Mouse (Mus musculus): ENCODE measurements around the gene Slc30a3. TPM values are rescaled to one million over a fixed set of nuclear protein-coding genes. Genes with fewer than 3 reads are reported as not detected.

The Slc30a3 gene
- 5.7 and 11.3 TPM in 2 replicates for polyA plus RNA-seq (2012; rRNA removed)

DNA sequence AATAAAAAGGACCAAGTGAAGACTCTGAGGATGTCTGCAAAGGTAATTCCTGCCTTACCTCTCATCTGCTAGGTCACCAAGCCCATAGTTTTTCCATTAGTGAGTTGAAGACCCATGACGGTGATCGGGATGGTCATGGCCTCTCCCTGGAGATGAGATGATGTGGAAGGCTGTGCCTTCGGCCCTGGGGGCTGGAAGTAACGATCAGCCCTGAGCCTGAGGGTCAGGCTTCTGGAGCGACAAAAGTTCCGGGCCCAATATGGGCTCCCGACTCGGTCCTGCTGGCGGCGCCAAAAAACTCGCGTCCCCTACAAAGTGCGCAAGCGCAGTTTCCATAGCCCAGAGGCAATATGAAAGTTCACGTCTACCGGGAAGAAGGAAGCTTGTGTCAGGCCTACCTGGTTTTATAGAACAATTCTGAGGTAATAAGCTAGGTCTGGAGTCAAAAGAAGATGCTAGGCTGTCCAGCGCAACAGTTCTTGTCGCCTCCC is at the start of gene Slc30a3:
Slc30a3 (minus strand) TSS at position 238 of the 491 bp plus-strand sequence.
- DNase-seq (ENCODE audit: low read depth): no peak

DNA sequence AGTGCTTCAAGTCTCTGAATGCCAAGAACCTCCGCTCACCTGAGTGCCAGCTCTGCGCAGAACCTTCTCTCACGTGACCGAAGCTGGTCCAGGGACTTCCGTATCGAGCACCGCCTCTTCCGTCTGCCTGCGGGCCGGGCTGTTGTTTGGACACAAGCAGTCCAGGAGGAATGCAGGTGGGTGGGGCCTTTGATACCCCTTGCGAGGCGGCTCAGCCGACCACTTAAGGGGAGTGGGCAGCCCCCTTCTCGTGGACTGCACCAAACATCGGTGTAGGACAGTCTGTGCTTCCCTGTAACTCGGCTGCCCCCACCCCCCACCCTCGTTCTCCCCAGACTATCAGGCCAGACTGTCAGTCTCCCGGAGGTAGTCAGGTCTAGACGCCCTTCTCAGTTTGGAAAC is 46.1 kb upstream of the Slc30a3 start, which contains the start of gene Mpv17:
Mpv17 (minus strand) TSS at position 100 of the 402 bp plus-strand sequence.
- peak; percentile 75 for DNase-seq (ENCODE audit: low read depth)

DNA sequence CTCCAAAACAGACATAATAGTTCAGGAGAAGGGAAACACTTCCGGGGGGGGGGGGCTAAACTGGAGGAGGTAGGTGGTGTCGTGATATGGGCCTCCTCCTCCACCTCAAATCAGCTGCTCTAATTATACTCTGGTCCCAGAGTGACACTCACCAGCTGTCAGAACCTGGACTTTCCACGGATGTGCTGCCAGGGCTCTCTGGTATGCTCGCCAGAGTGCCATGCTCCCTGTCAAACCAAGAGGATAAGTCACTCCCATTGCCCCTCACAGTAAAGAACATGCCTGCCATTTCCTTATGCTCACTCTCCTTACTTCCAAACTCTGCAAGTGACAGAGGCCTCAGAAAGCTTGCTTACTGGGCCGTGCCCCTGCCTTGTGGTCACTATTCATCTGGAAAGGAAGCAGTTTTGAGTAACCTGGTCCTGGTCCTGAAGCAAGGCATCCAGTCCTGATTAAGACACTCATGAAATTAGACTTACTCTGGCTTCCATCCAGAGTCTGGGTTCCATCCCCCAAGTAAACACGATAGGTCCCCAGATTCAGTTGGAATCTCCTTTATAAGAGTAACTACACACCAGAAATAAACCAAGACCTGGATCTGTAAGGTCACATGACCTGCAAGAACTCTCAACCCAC is 45.6 kb upstream of the Slc30a3 start:
- no peak for DNase-seq (ENCODE audit: low read depth)

DNA sequence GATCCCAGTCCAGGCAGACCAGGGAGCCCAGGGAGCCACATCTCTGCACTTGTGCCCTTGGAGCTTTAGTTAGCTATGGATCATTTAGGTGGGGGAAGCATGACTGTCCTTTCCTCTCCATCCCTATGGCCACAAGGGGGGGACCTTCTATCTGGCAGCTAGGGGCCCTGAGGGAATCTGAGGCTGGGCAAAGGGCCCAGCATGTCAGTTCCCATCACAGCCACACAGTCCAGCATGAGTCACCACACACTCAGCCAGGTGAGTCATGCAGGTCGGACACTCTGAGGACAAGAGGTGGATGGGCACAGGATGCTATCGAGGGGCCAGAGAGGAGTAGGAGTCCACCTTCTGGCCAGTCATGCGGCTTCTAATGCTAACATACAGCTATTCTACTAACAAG is 43.7 kb upstream of the Slc30a3 start:
- no peak for DNase-seq (ENCODE audit: low read depth)

DNA sequence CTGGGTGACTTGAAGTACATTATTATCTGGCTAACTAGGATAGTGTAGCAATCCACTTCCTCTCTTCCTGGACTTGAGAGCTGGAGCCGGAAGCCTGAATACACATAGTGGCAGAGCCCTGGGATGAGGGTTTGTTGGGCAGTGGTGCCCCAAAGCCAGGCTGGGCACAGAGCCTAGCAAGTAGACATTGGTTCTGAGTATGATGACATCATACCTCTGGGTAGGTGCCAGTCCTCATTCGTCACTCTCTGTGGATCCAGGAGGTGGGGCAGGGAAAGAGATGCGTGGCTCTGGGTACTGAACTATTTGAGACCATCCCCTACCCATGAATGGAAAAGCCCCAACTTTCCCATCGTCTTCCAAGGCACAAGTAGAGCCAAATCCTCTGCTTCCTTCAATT is 41.7 kb upstream of the Slc30a3 start:
- DNase-seq (ENCODE audit: low read depth): no peak

DNA sequence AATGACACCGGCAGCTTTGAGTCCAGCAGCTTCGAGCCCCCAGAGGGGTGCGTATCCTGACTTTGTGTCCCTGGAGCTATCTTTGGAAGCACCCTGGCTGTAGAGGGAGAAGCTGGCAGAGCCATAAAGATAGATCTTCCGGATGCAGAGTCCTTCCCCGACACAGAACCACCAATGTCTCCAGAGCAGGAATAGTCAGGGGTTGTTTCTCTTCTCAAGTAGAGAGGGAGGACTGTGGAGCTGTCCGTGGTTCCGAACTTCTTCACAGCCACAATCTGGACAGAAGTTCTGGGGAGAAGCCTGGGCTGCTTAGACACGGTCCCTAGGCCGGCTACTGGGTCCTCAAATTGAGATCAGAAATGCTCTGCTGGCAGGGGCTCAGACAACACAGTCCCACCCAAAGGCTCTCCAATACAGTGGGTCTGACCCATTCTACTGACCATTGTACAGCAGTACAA is 31.0 kb upstream of the Slc30a3 start:
- no peak for DNase-seq (ENCODE audit: low read depth)

DNA sequence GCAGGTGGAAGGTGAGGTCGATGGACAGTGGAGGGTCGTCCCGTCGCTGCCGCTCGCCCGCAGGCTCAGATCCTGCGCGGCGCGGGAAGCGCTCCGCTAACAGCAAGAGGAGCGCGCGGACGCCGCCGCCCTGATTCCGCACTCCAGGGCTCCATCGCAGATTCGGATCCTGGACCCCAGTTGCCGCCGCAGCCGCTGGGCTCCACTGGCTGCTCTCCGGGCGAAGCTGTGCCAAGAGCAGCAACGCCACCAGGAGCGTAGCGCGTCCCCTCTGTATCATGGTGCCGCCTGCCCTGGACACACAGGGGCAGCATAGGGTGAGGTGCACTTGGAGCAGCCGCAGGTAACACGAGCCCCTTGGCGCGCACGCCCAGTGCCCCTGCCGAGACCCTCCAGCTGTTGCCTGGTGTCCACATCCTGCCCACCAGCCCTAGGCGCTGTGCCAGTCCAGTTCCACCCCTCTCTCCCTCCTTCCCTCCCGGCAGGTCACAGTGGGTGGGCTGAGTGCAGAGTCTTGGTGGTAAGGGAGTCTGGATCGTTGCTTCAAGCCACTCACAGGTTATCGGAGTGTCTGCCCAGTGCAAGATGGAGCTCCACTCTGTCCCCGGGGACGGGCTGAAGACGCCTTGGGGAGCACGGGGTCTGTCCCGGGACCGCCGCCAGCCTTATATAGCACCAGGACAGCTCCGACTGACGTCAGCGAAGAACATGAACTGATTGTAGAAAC is 30.4 kb upstream of the Slc30a3 start, which contains the start of gene Ucn:
Ucn (minus strand) TSS at position 589 of the 727 bp plus-strand sequence.
- DNase-seq (ENCODE audit: low read depth): no peak

DNA sequence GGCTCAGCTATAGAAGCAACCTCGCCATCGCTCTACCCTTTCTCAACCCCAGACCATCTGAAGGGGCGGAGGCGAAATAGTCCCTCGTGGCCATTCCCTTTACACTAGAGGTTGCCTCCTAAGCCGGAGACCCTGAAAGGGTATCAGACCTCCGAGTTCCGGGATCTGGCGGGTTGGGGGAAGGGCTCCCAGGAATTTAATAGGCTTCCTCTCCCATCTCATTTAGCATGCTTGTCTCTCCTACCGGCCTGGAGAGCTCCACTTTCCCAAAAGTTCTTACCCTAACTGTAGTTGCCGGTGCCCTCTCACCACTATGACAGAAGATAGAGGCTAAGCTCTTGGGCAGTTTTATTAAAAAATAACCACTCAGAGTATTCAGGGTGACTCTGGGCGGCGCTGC is 29.6 kb upstream of the Slc30a3 start:
- no peak for DNase-seq (ENCODE audit: low read depth)

DNA sequence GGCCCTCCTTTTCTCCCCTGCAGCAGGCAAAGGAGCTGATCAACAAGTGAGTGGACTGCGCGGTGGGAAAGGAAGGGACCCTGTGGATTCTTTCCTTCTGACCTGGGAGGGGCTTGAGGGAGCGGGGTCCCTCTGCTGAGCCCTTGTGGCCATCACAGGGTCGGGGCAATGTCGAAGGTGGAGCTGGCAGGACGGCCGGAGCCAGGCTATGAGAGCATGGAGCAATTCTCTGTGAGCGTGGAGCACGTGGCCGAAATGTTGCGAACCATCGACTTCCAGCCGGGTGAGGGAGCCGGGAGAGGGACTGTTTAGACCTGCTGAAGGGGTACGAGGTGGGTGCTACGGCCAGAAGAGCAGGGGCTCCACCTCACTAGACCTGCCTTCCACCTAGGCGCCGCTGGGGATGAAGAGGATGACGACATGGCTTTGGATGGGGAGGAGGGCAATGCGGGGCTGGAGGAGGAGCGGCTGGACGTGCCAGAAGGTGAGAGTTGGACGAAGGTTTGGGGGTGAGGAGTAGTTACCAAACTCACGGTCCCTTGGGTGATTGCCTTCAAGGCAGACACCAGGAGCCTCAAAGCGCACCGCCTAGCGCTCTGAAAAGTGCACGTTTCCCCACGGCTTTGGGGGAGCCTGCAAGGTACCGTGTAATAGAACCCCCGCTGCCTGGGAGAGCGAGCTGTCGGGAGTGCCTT is 28.8 kb upstream of the Slc30a3 start:
- no peak for DNase-seq (ENCODE audit: low read depth)

DNA sequence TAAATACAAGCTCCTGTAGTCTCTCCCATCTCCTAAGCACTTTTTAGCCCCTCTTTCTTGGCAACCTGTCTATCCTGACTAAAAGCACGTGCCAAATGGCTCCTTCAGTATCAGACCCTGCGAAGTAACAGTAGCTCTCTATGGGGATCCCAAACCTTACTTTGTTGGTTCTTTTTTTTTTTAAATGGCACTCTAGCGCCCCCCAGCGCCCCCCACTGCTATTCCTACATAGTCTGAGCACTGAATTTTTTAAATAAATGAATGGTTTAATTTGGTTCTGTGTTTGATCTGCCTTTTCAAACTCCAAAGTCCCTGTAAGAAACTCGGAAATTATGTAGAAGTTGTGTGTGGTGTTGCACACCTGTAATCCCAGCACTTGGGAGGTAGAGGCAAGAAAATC is 18.0 kb upstream of the Slc30a3 start:
- no peak for DNase-seq (ENCODE audit: low read depth)

DNA sequence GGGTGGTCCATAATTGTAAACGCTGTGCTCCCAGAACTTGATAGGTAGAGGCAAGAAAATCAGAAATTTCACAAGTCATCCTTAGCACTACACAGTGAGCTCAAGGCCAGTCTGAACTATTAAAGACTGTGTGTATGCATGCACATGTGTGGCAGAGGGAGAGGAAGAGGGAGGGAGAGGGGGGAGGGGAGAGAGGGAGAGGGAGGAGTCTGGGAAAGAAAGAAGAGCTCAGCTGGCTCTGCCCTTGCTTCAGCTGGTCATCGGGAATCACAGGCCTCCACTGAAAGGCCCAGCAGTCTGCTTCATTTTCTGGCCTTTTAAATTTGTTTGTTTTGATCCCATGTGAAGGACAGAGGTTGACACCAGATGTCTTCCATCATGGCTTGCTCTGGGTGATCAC is 15.4 kb upstream of the Slc30a3 start:
- no peak for DNase-seq (ENCODE audit: low read depth)

DNA sequence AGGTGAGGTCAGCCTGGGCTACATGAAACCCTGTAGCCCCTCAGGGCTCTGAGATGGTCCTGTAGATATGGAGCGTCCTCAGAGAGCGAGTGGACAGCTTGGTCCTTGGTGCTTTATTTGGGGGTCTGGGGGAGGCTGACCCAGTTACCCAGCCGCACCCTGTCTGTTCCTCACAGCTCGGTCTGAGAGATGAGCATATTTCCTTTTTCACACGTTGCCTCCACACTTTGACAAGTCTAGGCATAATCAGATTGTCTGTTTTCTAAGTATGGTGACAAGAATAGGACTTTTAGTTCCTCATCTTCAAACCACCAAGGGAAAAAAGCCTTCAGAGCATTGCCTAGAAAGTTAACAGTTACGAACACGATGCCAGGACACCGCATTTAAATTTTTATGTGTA is 13.1 kb upstream of the Slc30a3 start:
- no peak for DNase-seq (ENCODE audit: low read depth)

DNA sequence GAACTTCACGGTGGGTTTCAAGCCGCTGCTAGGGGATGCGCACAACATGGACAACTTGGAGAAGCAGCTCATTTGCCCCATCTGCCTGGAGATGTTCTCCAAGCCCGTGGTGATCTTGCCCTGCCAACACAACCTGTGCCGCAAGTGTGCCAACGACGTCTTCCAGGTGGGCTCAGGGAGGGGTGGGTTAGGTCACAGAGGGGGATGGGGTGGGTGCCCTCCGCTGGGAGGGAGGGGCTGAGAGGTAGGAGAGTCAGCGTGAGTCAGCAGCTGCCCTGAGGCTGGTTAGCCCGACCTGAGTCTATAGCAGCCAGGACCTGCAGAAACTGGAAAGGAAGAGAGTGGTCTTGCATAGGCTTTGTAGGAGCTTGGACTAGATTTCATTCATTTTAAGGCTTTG is 8.9 kb upstream of the Slc30a3 start:
- no peak for DNase-seq (ENCODE audit: low read depth)

DNA sequence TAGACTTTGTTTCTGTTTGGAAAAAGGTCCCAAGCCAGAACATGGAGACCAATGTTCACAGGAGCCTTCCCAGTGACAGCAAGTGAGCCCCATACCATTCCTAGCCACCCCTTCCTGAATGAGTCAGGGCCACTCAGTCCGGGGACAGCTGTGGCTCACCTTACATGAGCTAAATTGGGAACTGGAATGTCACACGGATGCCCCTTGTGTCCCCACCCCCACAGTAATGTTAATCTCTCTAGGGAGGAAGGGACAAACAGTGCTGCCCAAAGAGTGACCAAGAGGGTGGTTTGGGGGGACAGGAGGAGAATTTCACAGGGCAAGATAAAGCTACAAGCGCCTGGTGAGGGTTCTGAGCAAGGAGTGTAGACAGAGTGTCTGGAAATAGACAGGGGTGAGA is 8.3 kb upstream of the Slc30a3 start, which contains the start of gene Trim54:
Trim54 (plus strand) TSS at position 359 of the 400 bp plus-strand sequence.
- DNase-seq (ENCODE audit: low read depth): no peak

DNA sequence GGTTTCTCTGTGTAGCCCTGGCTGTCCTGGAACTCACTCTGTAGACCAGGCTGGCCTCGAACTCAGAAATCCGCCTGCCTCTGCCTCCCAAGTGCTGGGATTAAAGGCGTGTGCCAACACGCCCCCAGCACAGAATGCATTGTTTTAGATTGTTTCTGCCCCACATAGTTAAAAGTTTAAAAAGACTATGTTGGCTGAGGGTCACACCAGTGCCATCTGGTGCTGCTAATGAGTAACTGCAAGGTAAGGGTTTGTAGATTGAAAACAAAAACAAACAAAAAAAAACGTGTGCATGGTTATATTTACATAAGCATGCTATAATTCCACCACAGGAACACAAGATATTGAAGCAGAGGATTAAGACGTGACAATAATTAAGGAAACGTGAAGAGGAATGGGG is 2.7 kb upstream of the Slc30a3 start:
- DNase-seq (ENCODE audit: low read depth): no peak

DNA sequence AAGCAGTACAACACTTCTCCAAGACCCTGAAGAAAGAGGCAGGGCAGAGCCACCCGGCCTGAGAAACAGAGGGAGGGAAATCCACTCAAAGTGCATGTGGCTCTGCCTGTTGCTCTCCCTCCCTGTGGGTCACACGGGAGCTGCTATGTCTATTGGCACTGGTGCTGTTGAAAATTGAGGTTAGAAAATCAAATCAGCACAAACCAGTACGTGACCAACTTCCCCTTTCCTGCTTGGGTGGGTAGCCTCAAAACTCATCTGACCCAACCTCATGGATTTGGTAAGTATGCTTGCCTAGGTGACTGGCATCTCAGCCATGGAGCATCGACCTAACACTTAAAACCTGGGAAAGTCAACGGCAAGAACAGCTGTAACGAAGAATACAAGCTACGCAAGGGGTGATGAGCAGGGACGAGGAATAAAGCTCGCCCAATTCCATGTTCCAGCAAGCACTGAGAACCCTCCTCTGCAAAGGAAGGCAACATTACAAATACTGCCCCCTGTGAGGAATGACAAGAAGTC is 2.2 kb downstream of the Slc30a3 start, which contains the start of gene Dnajc5g:
Dnajc5g (plus strand) TSS at position 472 of the 522 bp plus-strand sequence.
- no peak for DNase-seq (ENCODE audit: low read depth)

DNA sequence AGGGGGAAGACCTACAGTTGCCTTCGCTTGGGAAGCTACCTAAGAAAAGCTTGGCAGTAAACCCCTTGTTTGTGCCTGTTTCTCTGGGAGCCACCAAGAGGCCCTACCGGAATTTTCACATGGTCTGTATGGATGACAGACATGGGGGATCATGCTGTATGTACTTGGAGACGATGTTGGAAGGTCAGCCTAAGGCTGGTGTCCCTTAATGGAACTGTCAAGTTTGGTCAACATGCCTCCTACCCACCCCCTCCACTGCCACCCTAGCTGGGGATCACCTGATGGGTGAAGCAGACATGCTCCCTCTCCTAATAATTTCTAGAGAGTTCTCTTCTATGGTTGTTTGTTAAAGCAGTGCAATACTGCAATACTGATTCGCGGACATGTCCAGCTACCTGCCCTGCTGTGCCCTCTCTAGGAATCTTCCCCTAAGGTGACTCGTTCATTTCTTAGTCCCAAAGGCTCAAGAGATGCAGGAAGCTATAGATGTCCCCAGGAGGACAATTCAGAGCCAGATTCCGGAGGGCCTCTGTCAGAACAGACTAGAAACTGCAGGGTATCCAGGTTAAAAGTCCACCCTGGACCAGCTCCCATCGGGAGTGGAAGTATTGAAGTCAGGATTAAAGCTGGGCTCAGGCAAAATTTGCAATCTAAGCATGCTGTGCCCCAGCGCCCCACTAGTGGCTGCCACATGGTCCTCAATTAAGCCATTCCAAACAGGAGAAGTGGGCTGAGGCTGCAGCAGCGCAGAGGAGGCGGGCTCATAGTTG is 12.1 kb downstream of the Slc30a3 start:
- no peak for DNase-seq (ENCODE audit: low read depth)

DNA sequence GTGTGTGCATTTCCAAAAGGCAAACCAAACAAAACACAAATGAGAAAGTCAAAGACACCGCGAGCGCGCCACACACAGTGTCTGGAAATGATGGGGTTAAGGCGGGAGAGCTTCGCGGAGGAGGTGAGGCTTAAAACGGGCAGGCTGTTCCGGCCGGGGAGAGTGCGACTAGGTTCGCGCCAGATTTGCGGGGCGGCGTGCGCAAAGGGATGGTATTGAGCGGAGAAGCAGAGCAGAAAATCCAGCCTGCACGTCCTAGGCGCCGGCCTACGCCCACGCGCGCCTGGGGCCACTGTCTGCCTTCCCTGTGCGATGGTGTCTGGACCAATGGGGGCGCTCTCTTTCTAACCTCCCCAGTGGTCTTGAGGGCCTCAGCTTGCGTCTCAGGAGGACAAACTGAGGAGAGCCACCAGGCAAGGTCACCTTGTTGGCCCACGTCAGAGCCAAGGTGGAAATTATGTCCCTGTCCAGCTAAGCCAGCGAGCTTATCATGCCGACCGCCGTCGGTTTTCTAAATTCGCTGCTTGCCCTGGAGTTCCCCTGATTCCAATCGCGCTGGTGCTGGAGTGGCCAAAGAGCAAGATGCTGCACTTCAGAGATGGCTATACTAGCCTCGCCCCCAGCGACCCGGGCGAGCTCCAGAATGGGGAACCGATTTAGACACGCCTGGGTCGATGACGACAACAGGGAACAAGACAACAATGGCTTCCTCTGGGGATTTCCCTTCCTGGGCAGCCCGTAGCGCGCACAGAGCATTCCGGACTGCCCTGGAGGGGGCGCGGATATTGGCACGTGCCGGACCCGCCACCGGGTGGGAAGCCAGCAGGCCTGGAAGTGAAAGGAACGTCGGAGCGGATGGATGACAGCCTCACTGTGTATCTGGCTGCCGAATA is 13.0 kb downstream of the Slc30a3 start:
- DNase-seq (ENCODE audit: low read depth): no peak

DNA sequence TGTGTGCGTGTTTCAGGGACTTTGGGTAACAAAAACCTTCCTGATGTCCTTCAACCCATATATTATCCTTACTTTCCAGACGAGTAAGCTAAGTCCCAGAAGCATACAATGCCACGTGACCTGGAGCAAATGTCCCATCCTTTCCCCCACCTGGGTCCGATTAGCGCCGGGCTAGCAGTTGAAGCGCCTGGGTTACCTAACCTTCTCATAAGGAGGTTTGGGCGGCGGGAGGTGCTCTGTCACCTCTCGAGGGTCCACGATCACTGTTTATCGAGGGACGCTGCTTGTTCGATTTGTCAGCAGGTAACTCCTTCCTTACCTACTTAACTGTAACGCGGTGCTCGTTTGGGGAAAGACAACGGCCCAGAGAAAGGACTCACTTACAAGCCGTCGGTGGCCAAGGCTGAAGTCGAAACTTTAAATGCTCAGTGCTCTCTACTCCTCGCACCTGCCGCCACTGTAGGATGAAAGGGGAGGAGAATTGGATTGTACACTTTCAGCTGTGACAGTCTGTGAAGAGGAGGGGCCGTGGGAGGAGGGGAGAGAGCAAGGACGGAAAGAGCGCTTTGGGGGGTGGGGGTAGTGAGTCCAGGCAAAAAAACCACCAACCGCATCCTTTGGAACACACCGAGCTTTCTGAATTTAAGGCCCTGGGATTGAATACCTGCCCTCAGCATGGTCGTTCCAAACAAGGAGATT is 13.8 kb downstream of the Slc30a3 start:
- no peak for DNase-seq (ENCODE audit: low read depth)

Measured in gonadal fat pad, adult 2 months (tissue).